Mouse (Mus musculus) megakaryocyte, embryonic 14.5 days (primary cell): ENCODE results near the gene Tex14. TPM values are rescaled to one million over a fixed set of nuclear protein-coding genes. Genes with fewer than 3 reads are reported as not detected.
A peak's percentile ranks its signal among the peaks of the same experiment; 100 is the strongest.

Experiments
- H3K27me3 ChIP-seq: replicated peaks from 2 replicates; pipeline ENCODE3; 2012; ENCODE audit warnings: inconsistent platforms
- H3K36me3 ChIP-seq: replicated peaks from 2 replicates; pipeline ENCODE3; 2012; ENCODE audit warnings: low read length, inconsistent platforms, mixed read lengths
- H3K4me1 ChIP-seq: 2 replicates; pipeline ENCODE4 v1.6.1; 2012; ENCODE audit warnings: inconsistent platforms
- H3K4me3 ChIP-seq: replicated peaks from 2 replicates; pipeline ENCODE3; 2012; ENCODE audit warnings: moderate library complexity, mild to moderate bottlenecking, inconsistent platforms
- H3K9me3 ChIP-seq: 2 replicates; pipeline ENCODE4 v1.6.1; 2012; ENCODE audit warnings: inconsistent platforms
- FLI1 ChIP-seq: IDR thresholded peaks from 2 replicates; pipeline ENCODE4 v1.6.1; 2012; ENCODE audit warnings: low read length, inconsistent platforms, mixed read lengths
- GATA1 ChIP-seq: IDR thresholded peaks from 3 replicates; pipeline ENCODE4 v1.6.1; 2012; ENCODE audit warnings: mixed read lengths, low read length, inconsistent platforms, borderline replicate concordance
- polyA plus RNA-seq: library from polyadenylated mRNA; stranded (reverse); fragments of >175 nt; gene quantifications from 2 replicates; pipeline ENCODE4 v1.2.3, GENCODE M21; 2012; ENCODE audit warnings: low replicate concordance; ENCODE audit not compliant: insufficient read depth

Gene Tex14
- polyA plus RNA-seq, 1 experiment: not detected

DNA sequence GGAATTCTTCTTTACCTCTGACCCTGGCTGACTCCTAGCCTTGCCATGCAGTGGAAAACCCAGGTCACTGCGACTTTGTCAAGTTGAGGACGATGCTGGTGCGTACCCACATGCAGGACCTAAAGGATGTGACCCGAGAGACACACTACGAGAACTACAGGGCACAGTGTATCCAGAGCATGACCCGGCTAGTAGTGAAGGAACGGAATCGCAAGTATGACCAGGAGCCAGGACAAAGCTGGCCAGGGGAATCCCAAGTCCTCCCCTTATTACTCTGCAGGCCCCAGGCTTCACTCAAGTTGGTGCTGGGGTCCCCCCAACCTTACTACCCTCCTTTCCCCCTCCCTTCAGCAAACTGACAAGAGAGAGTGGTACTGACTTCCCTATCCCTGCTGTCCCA is 184.7 kb downstream of the Tex14 start:
- H3K36me3 ChIP-seq: peaks cover 11% of the 10 kb centered on the region
- no peaks in the 10 kb centered on the region for H3K9me3 ChIP-seq
- peaks cover 56% of the 10 kb centered on the region for H3K4me1 ChIP-seq
- H3K4me3 ChIP-seq: peak overlapping the region; percentile 39
- H3K27me3 ChIP-seq: peaks cover 3% of the 10 kb centered on the region
- TF ChIP-seq FLI1: no peak
- TF ChIP-seq GATA1: no peak

DNA sequence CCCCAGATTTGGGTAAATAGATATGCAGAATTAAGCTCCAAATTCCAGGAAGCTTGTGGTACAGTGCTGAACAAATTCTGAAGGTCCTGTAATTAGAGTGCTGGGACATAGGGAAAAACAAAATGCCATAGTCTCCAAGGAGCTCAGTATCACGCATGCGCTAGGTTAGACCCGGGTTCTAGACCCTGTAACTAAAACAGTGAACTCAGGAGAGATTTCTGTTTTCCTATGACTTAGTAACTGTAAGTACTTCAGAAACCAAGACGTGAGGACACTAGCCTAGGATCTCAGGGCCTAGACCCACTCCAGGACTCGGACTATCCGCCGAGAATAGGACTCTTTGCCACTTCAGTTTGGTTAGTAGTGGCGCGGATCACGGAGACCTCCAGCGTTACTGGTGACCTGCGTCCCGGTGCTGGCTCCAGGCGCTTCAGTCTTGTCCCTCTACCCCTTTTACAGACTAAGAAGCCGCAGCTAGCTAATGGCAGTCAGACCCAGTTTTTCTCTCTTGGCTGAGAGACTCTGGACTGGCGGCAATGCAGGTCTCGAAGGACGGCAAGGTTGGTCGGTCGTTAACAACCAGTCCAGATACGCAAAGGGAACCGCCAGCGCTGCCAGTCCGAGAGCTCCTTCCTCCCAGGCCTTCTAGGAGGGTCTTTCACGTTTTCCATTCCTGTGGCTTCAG is 186.1 kb downstream of the Tex14 start:
- Histone ChIP-seq H3K27me3 (no peaks in the 10 kb centered on the region), H3K36me3 (peaks cover 21% of the 10 kb centered on the region), H3K4me3 (peak overlapping the region; percentile 95), H3K4me1 (peaks cover 65% of the 10 kb centered on the region), H3K9me3 (no peaks in the 10 kb centered on the region)
- TF ChIP-seq GATA1 (no peak), FLI1 (no peak)

GRCm38 (mm10) chr11:87591526-87592353 is 186.9 kb downstream of the Tex14 start, which contains the start of gene Mtmr4:
Gene Mtmr4, plus strand, starts transcription at chr11:87592162.
- H3K36me3 ChIP-seq: peaks cover 28% of the 10 kb centered on the region
- TF ChIP-seq GATA1: no peak
- TF ChIP-seq FLI1: peak; percentile 86
- peaks cover 72% of the 10 kb centered on the region for H3K4me1 ChIP-seq
- H3K4me3 ChIP-seq: peak within 1 kb of the TSS; percentile 95
- no peaks in the 10 kb centered on the region for H3K27me3 ChIP-seq
- H3K9me3 ChIP-seq: no peaks in the 10 kb centered on the region

DNA sequence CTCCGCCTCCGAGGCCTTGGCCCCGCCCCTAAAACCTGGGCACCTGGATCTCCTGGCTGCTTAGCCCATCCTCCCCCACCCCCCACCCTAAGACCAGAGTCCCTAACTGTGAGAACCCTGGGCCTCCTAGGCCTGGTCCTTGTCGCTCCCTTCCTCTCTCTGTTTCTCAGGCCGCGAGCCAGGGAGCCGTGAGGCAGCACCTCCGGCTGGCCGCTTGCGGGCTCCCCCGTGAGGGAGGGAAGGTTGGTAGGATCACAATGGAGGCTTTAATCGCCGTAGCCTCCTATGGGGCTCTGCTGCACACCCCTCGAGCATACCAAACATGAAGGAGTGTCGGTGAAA is 187.5 kb downstream of the Tex14 start:
- Histone ChIP-seq H3K9me3 (no peaks in the 10 kb centered on the region), H3K4me3 (peak overlapping the region; percentile 95), H3K36me3 (peaks cover 34% of the 10 kb centered on the region), H3K27me3 (no peaks in the 10 kb centered on the region), H3K4me1 (peaks cover 78% of the 10 kb centered on the region)
- no peak for TF ChIP-seq FLI1
- no peak for TF ChIP-seq GATA1

DNA sequence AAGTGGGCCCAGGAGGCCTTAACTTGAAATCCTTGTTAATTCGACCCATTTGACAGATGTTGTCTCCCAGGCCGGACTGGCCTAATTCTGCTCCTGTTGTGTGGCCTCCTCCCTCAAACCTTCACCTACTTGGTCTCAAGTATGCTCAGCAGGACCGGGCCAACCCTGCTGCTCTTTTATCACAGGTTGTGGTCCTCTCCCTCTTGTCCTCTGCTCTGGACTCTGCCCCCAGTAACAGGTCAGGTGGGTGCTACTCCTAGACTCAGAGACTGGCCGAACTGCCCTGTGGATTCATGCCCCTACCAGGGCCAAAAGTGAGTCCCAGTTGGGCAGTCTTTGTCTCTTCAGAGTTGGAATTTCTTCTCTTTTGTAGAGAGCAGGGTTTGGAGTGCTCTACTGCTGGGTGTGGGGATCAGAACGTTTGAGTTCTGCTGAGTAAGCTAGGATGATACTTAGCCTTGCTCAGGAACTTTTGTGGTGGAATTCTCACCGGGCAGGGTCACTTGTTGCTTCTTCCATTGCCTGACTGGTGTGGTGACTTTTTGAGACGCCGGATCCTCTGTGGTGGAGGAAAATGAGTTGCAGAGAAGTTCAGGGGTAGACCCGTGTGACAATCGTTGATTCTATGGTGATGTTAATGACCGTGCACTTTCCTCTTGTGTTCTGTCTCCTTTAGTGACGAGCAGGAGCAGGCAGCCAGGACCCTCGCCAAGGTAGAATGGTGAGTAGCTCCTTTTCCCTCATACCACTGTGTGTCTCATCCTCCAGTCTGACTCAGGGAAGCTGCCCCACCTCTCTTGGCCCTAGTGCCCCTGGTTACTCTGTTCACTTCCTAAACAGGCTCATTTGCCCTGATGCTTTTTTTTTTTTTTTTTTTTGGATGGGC is 188.1 kb downstream of the Tex14 start:
- H3K4me1 ChIP-seq: peaks cover 81% of the 10 kb centered on the region
- H3K27me3 ChIP-seq: no peaks in the 10 kb centered on the region
- H3K36me3 ChIP-seq: peaks cover 40% of the 10 kb centered on the region
- no peaks in the 10 kb centered on the region for H3K9me3 ChIP-seq
- no peak for TF ChIP-seq FLI1
- TF ChIP-seq GATA1: no peak
- H3K4me3 ChIP-seq: peak overlapping the region; percentile 95

DNA sequence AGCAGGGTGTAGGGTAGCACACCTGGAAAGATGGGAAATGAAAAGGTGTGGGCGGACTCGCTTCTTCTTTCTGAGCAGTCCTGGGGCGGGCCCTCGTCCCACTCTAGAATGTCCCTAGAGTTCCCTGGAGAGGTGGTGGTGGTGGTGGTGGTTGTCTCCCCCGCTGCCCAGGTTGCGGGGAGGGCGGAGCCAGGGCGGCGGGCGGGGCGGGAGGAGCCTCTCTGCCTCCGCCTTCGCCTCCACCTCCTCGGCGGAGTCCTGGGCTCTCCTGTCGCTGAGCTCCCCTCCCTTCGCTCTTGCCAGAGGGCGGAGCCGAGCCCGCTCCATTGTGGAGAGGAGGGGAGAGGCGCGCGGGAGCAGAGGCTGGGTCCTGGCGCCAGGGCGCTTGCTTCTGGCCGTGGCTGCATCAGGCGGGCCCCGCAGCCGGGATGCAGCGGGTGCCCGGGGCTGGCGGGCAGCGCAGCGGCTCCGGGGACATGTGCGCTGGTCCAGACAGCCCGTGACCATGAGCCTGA is 190.5 kb downstream of the Tex14 start:
- Histone ChIP-seq H3K36me3 (peaks cover 64% of the 10 kb centered on the region), H3K4me1 (peaks cover 72% of the 10 kb centered on the region), H3K9me3 (no peaks in the 10 kb centered on the region)

GRCm38 (mm10) chr11:87595976-87596375 is 191.1 kb downstream of the Tex14 start:
- Histone ChIP-seq H3K4me1 (peaks cover 68% of the 10 kb centered on the region), H3K4me3 (peak overlapping the region; percentile 92), H3K9me3 (no peaks in the 10 kb centered on the region), H3K27me3 (no peaks in the 10 kb centered on the region), H3K36me3 (peaks cover 70% of the 10 kb centered on the region)
- no peak for TF ChIP-seq GATA1
- no peak for TF ChIP-seq FLI1

More for the DNA sequence above, 190.5 kb downstream of the Tex14 start:
- Histone ChIP-seq H3K4me3 (peak overlapping the region; percentile 92), H3K27me3 (no peaks in the 10 kb centered on the region)
- TF ChIP-seq GATA1 (no peak), FLI1 (no peak)

GRCm38 (mm10) chr11:87596492-87596891 is 191.6 kb downstream of the Tex14 start:
- Histone ChIP-seq H3K27me3 (no peaks in the 10 kb centered on the region), H3K4me1 (peaks cover 68% of the 10 kb centered on the region), H3K36me3 (peaks cover 75% of the 10 kb centered on the region)

GRCm38 (mm10) chr11:87597061-87597460 is 192.2 kb downstream of the Tex14 start:
- H3K9me3 ChIP-seq: no peaks in the 10 kb centered on the region
- peaks cover 81% of the 10 kb centered on the region for H3K36me3 ChIP-seq
- TF ChIP-seq GATA1 (no peak), FLI1 (no peak)
- H3K4me3 ChIP-seq: no peak overlapping the region
- peaks cover 68% of the 10 kb centered on the region for H3K4me1 ChIP-seq
- no peaks in the 10 kb centered on the region for H3K27me3 ChIP-seq

More at GRCm38 (mm10) chr11:87596492-87596891, 191.6 kb downstream of the Tex14 start:
- TF ChIP-seq GATA1 (no peak), FLI1 (no peak)
- Histone ChIP-seq H3K9me3 (no peaks in the 10 kb centered on the region), H3K4me3 (no peak overlapping the region)
